Mouse (Mus musculus) layer of hippocampus, adult 18-20 months (tissue): ENCODE data around the gene Tmem160. TPM values are rescaled to one million over a fixed set of nuclear protein-coding genes. Genes with fewer than 3 reads are reported as not detected.

Experiments used
- DNase-seq, 2 experiments: peaks; one replicate each; pipeline ENCODE4 v3.0.0; 2022; ENCODE audit warnings: low spot score in 2 of 2
- total RNA-seq, 2 experiments: library from RNA; stranded (reverse); gene quantifications; 2 replicates each; pipeline ENCODE4 v1.2.3; 2021

Tmem160 gene
- total RNA-seq, 2 experiments from 2014 or later = 63.6 to 66.4 TPM

- DNase-seq = no peak
These were observed 17.5 kb upstream of the Tmem160 start for GRCm38 (mm10) chr7:16435088-16435487.

- DNase-seq = no peak
These were observed 11.3 kb upstream of the Tmem160 start for GRCm38 (mm10) chr7:16441241-16441640.

GRCm38 (mm10) chr7:16451656-16452055 lies 923 bp upstream of the Tmem160 start:
- no peak for DNase-seq

- peak; percentile 64 to 81 for DNase-seq
These were observed 636 bp downstream of the Tmem160 start for GRCm38 (mm10) chr7:16453118-16453711.

- DNase-seq = no peak
These were observed 2.4 kb downstream of the Tmem160 start for GRCm38 (mm10) chr7:16455016-16455415.

- no peak for DNase-seq
These were observed 3.7 kb downstream of the Tmem160 start for GRCm38 (mm10) chr7:16456289-16456688.

GRCm38 (mm10) chr7:16460566-16460965 lies 8.0 kb downstream of the Tmem160 start:
- no peak for DNase-seq

GRCm38 (mm10) chr7:16461151-16461550 lies 8.6 kb downstream of the Tmem160 start:
- DNase-seq = no peak

GRCm38 (mm10) chr7:16461705-16462104 lies 9.1 kb downstream of the Tmem160 start:
- DNase-seq = no peak

- peak; percentile 66 to 87 for DNase-seq
These were observed 10.6 kb downstream of the Tmem160 start for GRCm38 (mm10) chr7:16463214-16463613.

GRCm38 (mm10) chr7:16465160-16465559 lies 12.6 kb downstream of the Tmem160 start:
- DNase-seq = peak; percentile 45 to 55

GRCm38 (mm10) chr7:16465568-16465967 lies 13.0 kb downstream of the Tmem160 start:
- DNase-seq = no peak

- no peak for DNase-seq
These were observed 14.0 kb downstream of the Tmem160 start for GRCm38 (mm10) chr7:16466565-16466964.

- no peak for DNase-seq
These were observed 15.5 kb downstream of the Tmem160 start for GRCm38 (mm10) chr7:16468115-16468514.

GRCm38 (mm10) chr7:16471549-16471948 lies 19.0 kb downstream of the Tmem160 start:
- DNase-seq = no peak

GRCm38 (mm10) chr7:16472116-16472709 lies 19.6 kb downstream of the Tmem160 start:
- DNase-seq = no peak

GRCm38 (mm10) chr7:16473847-16474246 lies 21.3 kb downstream of the Tmem160 start:
- no peak for DNase-seq

- DNase-seq = no peak
These were observed 21.9 kb downstream of the Tmem160 start for GRCm38 (mm10) chr7:16474445-16474844.

GRCm38 (mm10) chr7:16475321-16475720 lies 22.7 kb downstream of the Tmem160 start:
- no peak for DNase-seq

- no peak for DNase-seq
These were observed 23.4 kb downstream of the Tmem160 start for GRCm38 (mm10) chr7:16475764-16476599.

GRCm38 (mm10) chr7:16476600-16476989 lies 24.0 kb downstream of the Tmem160 start:
- DNase-seq = no peak

GRCm38 (mm10) chr7:16477628-16478027 lies 25.0 kb downstream of the Tmem160 start, which contains the start of gene Npas1:
Npas1 (minus strand) TSS chr7:16477728.
- DNase-seq = no peak
